Mouse (Mus musculus) CH12F3 (cell line): Measurements from ENCODE around the gene Prdm4.

Experiments
- in situ Hi-C: fragments of 300-500 bp; cut with MboI; formaldehyde crosslinking; loops from 2 replicates; pipeline ENCODE4 v1.14.3; 2020; ENCODE audit warnings: low sequenced_read_pairs

Gene Prdm4

DNA sequence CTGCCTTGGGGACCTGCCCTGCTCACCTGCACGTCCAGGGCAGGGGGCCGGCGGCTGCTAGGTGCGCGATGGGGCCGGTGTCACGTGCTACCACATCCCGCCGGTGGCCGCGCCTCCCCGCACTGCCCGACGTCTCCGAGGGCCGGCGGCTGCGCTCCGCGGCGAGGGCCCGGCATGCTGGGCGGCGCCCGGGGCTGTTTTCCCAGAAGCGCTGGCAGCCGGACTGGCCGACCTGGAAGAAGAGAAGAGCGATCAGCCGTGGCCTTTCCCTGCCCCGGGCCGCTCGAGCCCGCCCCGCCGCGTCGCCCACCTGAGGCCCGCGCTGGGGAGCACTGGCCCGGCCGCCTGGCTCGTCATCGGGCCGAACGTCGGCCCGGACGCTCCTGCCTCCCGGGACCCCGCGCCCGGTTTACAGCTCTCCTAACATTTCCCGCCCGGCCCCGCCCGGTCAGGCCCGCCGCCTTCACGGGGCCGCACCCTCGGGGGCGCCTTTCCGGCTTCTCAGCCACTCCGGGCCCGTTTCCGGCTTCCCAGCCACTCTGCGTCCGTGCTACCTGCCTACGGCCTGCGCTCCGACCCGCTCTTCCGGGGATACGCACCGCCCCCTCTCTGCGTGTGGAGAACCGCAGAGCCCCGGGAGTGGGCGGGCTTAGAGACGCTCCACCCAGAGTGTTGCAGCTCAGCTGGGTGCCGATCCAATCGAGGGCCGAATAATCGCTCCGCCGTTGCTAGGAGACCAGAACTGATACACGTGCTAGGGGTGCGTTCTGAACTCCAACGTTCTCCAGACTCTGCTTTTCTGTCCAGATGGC, at the start of gene Prdm4:
Gene Prdm4, minus strand, starts transcription at position 645 of the 812 bp plus-strand sequence.
- in situ Hi-C loops = no loop called here

DNA sequence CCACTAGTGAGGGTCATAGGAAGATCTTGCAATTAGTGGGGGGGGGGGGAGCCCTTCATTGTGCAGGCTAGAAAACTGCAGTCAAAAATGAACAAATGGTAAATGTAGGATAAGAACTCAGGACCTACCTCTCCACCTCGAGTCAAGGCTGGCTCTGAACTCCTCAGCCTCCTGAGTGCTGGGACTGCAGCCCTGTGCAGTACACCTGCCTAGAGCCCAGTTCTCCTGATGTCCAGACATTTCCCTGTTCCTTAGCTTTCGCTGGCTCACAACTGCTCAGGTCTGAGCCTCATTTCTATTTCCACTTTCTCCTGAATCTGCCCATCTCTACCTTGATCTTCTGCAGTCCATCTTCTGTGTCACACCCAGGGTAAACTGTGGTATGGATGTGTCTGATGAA, 49.5 kb upstream of the Prdm4 start:
- in situ Hi-C loops = loop anchor here (10.0 kb wide), 1 partner anchor 498 kb away; no protein-coding TSS in a partner anchor

DNA sequence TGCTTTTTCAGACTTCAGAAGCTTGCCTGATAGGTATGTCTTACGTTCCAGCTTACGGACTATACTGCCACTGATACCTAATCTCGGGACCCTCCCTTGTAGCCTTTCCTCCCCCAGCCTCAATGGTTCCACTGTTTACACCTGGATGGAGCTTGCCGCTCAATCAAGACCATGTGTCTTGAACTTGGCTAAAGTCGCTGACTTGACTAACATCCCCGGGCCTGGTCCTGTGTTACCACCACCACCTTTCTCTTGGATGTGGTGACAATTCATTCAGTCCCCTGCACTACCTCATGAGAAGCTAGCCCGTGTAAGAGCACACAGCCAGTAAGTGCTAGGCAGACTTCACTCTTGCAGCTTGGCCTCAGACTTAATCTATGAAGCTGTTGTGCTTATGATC, 47.4 kb upstream of the Prdm4 start:
- in situ Hi-C loops = loop anchor here (10.0 kb wide), 1 partner anchor 500 kb away; no protein-coding TSS in a partner anchor

DNA sequence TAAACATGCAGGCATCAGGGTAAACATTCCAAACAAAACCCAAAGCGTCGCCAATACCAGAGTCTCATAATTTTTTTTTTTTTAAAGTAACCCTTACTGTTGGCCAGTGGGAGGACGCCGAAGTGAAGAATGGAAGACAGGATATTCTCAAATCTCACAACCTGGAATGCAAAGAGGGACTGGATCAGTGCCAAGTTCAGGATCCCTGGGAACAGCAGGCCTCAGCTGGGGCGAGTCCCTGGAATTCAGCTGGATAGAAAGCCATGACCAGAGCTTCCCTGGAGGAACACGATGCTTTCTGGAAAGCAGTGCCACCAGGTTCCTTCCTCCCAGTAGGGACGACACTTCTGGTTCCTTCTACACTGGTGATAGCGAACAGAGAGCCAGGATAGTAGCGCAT, 46.0 kb upstream of the Prdm4 start:
- in situ Hi-C loops = loop anchor here (10.0 kb wide), 1 partner anchor 502 kb away; no protein-coding TSS in a partner anchor

DNA sequence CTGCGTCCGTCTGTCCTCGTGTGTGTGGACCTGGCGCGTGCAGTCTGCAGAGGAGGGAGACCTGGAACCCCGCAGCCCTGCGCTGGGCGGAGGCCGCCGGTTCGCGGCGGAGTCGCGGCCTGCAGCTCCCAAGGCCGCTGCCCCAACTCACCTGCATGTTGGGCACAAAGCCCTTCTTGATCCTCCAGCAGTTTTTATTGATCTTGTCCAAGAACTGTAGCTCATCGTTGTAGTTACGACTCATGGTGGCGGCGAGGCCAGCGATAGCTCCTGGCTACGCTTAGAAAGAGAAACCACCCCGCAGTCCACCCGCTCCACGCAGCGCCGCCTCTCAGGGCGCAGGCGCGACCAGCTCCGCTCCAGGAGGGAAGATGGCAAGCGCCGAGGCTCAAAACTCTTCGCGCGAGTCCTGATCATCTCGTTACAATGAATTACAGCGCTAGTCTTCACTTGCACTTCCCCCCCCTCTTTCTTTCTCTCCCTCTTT, 40.6 kb upstream of the Prdm4 start, which contains the start of gene Rtcb:
Gene Rtcb, minus strand, starts transcription at position 360 of the 487 bp plus-strand sequence.
- in situ Hi-C loops = no loop called here

DNA sequence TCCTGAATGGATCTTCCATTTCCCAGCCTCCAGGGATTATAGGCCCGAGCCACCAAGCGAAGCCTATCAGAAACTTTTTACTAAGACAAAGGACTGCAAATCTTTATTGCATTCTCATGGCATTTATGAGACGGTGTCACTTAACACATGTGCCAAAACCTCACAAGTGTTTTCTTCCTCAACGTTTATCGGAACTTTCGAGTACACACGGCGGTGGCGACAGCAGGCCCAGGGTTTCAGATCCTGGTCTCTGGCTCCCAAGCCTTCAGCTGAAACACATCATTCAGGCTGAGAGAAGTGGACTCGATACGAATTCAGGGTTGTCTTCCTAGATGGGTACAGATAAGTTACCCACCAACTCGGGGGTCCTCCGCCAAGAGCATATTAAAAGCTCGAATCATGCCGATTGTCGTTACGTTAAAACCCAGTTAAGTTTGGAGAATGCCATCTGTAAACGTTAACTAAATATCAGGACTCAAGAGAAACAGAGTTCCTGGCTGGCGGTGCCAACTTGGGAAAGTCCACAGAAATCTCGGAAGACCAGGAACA, 40.0 kb upstream of the Prdm4 start:
- in situ Hi-C loops = no loop called here

DNA sequence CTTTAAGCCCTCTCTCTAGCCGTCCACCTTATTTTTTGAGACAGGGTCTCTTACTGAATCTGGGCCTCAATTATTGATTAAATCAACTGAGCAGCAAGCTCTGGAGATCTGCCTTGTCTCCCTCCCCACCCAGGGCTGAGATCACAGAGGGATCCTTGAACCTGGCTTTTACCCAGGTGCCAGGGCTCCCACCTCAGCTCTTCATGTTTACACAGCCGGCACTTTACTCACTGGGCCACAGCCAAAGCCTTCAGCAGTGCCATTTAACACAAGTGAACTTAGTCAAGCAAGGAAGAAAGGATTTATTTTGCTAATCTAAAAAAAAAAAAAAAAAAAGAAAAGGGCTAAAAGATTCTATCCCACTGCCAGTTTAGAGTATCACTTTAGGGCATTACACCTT, 37.5 kb upstream of the Prdm4 start:
- in situ Hi-C loops = no loop called here

DNA sequence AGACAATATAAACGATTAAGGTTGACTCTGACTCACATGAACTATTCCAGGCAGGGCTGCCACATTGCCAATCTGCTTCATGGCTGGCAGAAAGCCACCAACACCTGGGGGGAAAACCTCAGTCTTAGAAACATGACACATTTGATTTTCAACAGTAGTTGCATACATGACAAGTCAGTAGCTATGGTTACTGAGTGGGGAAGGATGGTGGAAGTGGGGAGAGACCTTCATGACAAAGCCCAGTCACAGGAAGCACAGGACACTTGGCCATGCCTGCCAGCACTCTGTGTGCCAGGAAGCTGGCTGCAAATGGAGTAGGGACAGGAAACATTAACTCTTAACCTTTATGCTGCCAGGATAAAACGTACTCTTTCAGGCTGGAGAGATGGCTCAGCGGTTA, 36.5 kb upstream of the Prdm4 start:
- in situ Hi-C loops = no loop called here

DNA sequence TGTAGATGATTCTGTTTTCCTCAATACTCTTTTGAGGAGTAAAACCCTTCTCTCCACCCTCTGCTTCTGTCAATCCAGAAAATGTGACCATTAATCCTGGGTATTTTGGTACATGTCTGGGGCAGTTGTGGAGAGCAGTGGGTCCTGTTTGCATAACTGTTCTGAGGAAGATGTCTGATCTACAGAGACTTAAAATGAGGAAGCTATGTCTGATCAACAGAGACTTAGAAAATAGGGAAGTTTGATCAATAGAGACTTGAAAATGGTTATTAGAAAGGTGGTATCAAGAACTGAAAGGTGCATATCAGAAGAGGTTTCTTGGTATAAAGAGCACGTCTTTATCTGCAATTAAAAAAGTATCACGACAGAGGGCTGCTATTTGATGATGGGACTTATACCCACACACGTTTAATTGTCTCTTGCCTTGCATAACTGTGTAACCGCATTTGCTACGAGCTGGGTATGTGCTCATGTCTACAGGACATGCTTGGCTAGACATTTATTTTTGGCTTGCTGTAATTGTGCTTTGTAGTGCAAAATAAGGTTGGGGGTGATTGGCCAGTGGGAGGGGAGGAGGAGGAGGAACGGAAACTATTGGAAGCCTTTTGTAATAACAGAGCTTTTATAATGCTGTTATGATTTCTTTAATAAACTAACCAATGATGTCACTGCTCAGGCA, 35.0 kb upstream of the Prdm4 start:
- in situ Hi-C loops = no loop called here

DNA sequence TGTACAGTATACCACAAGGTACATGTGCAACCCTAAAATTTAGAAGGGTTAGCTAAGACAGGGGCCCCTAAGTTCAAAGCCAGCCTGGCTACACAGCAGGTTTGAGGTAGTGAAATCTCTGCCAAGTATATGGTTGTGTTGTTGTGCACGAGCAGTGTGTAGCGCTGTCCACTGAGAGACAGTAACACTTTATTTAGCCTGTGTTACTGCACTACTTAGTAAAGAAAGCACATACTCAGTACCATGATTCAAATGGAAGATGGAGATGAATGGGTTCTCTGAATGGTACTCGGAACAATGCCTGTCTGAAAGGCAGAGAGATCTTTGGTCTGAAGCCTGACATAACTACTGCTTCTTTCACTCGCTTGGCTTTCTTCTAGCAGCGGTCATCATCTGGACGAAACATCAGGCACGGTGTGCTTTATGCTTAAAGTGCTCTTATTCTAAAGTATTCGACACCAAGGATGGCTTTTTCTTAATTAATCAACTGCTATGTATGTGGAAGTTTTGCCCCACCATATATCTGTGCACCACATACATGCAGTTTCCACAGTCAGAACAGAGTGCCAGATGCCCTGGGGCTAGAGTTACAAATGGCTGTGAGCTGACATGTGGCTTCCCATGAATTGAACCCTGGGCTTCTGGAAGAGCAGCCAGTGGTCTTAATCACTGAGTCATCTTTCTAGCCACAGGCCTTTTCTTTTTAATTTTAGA, 31.7 kb upstream of the Prdm4 start:
- in situ Hi-C loops = no loop called here

DNA sequence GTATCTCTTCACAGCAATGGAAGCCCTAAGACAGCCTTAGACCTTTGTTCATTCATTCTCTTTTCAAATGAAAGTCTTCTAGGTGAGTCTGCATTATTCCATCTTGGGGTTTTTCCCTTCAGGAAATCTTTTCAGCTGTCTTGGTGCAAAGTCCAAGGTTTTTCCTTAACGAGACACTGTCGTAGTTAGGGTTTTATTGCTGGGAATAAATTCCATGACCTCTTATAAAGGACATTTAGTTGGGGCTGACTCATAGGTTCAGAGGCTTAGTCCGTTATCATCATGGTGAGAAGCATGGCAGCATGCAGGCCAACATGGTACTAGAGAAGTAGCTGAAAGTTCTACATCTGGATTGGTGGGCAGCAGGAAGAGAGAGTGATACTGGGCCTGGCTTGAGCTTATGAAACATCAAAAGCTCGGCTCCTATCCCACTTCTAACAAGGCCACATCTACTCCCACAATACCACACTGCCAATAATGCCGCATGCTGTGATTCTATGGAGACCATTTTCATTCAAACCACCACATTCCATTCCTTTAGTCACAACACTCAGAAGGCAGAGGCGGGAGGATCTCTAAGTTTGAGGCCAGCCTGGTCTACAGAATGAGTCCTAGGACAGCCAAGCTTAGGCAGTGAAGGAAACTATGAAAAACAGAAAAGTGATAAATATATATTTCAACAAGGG, 19.5 kb upstream of the Prdm4 start:
- in situ Hi-C loops = no loop called here

DNA sequence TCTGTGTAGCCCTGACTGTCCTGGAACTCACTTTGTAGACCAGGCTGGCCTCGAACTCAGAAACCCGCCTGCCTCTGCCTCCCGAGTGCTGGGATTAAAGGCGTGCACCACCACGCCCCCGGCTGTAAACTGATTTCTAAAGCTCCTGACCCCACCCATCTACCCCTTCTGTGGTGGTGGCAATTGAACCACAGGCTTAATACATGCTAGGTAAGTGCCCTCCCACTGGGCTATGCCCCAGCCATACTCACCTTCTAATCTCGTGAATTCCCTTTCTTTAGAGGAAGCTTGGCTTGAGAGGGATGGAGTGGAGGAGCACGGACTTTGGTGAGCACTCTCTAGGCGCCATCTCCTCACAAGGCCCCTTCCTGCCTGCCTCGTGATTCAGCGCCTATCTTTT, 13.0 kb upstream of the Prdm4 start:
- in situ Hi-C loops = no loop called here

DNA sequence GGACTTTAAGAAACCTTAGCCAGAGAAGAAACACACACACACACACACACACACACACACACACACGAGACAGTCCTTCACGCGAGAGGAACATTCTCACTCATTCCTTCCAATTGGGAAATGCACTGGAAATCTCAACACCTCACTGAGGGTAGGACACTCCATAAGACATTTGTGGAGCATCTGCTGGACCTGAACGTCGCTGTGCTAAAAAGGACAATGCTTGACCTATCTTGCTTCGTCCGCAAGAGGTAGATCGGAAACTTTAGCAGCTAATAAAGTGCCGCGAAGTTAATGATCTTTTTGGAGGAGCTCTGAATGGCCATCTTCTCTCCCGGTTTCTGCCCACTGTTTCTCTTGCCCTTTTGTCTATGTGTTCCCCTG, 12.3 kb upstream of the Prdm4 start:
- in situ Hi-C loops = no loop called here

DNA sequence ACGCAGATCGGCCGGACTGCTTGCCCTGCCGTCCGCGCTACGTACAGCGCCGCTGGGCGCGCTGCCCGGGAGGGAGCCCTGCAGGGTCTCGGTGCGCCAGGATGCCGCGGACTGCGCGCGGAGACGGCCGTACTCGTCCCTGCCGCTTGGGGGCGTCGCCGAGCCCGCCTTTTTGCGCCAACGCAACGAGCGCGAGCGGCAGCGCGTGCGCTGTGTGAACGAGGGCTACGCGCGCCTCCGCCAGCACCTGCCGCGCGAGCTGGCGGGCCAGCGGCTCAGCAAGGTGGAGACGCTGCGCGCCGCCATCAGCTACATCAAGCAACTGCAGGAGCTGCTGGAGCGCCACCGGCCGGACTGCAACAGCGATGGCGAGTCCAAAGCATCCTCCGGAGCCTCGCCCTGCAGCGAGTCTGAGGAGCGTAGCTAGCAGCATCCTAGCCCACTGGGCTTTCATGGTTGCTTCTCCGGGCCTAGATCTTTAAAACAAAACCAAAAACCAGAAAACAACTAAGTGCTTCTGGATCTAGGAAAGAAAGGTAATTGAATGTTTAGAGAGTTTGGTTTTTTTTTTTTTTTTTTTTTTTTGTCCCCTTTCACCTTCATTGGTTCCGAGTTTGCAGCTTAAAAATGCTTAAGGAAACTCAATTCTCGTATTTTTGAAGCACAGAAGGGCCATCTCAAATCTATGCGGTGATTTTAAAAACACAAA, 11.7 kb upstream of the Prdm4 start:
- in situ Hi-C loops = no loop called here

DNA sequence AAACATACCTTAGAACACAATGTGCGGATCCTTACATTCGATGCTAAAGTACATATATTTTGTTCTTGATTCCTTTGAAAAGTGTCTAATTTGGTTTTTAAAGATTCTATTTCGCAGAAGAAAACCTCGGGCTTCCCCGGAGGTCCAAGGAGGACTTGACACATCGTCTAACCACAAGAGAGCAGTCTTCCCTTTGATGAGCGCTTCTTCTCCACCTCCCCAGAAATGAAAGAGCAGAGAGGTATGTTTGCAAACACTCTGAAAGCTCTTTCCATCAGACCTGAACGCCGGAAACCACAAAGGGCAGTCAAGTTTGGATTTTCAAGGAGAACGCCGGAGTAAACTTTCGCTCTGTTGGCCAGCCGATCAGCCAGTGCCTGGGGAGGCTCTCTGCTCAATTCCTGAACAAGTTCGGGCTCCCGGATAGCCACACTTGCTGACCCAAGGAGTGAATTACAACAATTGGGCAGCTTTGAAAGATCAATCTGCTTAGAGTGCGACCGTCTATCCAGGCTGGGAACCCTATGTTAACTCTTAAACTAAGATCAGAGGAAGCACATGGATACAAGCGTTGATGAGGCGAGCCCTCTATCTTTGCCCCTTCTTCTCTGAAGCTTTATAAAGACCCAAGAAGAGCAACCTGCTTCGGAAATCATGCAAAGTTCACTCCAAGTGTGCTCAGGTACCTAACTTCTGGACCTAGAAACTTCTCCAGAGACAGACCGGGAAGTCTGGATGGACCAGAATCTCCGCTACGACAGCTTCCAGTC, 10.9 kb upstream of the Prdm4 start, which contains the start of gene Ascl4:
Gene Ascl4, plus strand, starts transcription at position 6 of the 770 bp plus-strand sequence.
- in situ Hi-C loops = no loop called here

DNA sequence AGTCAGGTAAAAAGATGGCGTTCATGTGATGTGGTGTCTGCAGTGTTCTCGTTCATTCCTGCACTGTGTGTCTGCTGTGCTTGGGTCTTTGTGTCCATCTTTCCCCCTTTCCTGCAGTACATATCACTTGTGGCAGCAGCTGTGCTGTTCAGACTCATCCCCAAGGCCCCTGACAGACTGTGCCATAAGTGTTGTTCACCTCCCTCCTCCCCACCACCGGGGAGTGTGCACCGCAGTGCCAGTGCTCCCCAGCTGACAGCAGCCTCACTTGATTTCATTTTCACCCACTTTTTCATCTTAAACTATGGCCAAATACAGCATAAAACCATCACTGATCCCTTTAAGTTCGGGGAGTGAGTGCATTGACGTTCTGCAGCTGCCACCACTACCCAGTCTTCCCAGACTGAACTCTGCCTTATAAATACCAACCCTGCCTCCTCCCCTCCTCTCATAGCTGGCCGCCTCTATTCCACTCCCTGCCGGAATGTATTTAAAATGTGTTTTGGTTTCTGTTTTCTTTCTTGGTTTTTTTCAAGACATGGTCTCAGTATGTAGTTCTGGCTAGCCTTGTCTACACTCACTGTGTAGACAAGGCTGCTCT, 37.0 kb downstream of the Prdm4 start:
- in situ Hi-C loops = no loop called here

DNA sequence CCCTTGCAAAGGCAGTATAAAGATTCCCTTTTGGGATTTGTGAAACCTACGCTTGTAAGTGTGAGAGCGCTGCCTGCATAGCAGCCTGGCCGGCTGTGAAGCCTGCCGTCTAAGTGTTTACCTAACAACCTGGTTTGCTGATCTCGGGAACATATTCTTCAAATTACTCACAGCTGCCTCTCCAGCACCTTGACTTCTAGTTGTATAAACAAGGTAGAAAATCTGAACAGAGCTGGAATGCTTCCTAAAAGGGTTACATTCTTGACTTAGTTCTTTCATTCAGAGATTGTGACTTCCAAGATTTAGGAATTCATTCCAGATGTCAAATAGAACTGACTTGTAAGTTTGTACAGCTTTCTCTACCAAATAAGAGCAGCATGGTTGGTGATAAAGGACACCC, 41.1 kb downstream of the Prdm4 start:
- in situ Hi-C loops = no loop called here

DNA sequence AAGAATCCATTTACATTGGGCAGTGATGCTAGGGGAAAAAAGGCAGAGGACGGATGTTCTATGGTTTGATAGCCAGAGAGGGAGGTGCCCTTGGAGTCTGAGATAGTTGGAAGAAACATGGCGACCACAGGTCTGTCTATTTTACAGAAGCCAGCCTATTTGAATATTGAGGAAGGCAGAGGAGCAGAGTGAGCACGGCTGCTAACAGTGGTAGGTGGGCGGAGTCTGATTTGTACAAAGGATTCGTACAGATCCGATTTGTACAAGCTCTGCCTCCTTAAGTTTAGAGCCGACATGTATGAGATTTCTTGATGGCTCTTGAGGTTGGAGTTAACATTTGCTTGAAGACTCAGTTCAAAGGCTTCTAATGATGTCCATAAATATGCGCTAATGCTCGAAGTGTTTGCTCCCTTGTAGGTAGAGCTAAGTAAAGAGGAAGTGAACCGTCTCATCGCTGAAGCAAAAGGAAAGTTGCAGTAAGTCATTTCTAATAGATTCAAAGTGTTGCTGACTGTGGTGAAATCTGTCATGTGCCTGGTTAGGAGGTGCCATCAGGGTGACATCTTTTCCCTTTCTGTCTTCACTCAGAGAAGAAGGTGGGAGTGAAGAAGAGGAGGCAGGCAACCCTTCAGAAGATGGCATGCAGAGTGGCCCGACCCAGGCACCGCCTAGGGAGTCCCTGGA, 42.9 kb downstream of the Prdm4 start:
- in situ Hi-C loops = no loop called here
